In the genomic region with DNA sequence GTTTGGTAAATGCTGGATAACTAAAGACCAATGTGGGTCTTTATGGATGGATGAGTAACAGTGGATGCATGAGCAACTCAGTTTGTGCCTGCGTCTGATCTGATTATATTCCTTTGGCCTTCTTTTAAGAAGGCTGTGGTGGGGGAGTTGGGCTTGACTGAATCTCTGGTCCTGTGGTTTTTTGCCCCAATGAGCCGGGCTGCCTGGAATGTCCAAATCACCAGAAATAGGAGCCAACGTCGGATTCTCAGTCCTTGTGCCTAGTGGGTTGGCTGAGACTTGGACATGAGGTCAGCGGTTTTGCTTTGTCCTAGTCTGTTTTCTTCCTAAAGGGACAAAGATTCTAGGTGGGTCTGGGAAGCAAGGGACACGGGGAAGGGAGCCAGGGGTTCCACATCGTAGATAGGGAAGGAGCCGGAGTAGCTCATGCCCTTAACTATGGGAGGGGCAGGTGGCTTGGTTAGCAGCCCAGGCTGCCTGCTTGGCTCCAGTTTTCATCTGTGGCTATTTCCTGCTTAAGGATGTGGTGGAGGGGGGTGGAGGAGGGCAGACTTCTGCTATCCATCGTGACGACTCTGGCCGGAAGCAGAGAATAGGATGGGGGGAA, we compare ENCODE assay signal across 9 mouse cellular contexts. TPM values are rescaled to one million over a fixed set of nuclear protein-coding genes. Genes with fewer than 3 reads are reported as not detected.
DNase-seq lines count a peak whose midpoint lies in the region; ATAC-seq and TF ChIP-seq lines count a peak whose summit lies in the region.
"Had no signal": no experiment of that assay in that cellular context is flagged by ENCODE, and none has a peak within 500 bp of the region (broad histone marks: within the 10 kb centered on the region; RNA-seq: fewer than 3 reads in every experiment).

No protein-coding gene starts in this region.

- no peak for DNase-seq in layer of hippocampus, adult 2 months (ENCODE audit: low spot score in 2 of 2)
- DNase-seq in layer of hippocampus, adult 11-12 months (ENCODE audit: low spot score), result no peak
- no peak for DNase-seq in limb, embryonic 10.5 days (ENCODE audit: low spot score)
- DNase-seq in ovary, postnatal 36 days (ENCODE audit: low spot score), result no peak
- no peak for DNase-seq in adrenal gland, postnatal 4 days (ENCODE audit: low spot score in 2 of 2)
- DNase-seq: cerebellum, adult 18-20 months had no signal

- peak overlapping the region; percentile 23; the same call in 1 of the 2 replicates for H3K4me2 ChIP-seq in heart, embryonic 14.5 days (ENCODE audit: low read length)
- H3K4me2 ChIP-seq in stomach, embryonic 16.5 days (ENCODE audit: low read depth, low read length), result peak overlapping the region; percentile 7
- H3K4me2 ChIP-seq in midbrain, embryonic 15.5 days, result no peak overlapping the region

- no peak overlapping the region for H3K4me3 ChIP-seq in layer of hippocampus, adult 2 months
- H3K4me3 ChIP-seq in heart, embryonic 14.5 days (ENCODE audit: control insufficient read depth in 1 of 2, insufficient read depth in 1 of 2, low read depth in 1 of 2, low read length in 2 of 2), result no peak overlapping the region
- H3K4me3 ChIP-seq in limb, embryonic 10.5 days, result no peak overlapping the region
- H3K4me3 ChIP-seq in stomach, embryonic 16.5 days (replicated peaks; ENCODE audit: low read length), result no peak overlapping the region
- no peak overlapping the region for H3K4me3 ChIP-seq in midbrain, embryonic 15.5 days

- H3K27ac ChIP-seq in layer of hippocampus, adult 2 months, result peak overlapping the region; percentile 32; the same call in 1 of the 2 replicates
- H3K27ac ChIP-seq in heart, embryonic 14.5 days (replicated peaks in 1 of 2; ENCODE audit: control insufficient read depth in 1 of 2, insufficient read depth in 1 of 2, low read depth in 2 of 2, low read length in 2 of 2), result peak overlapping the region; percentile 76 to 85
- H3K27ac ChIP-seq in limb, embryonic 10.5 days, result 0 out of 2 replicates have a peak overlapping the region, but pooled peaks have one; percentile 2
- H3K27ac ChIP-seq in stomach, embryonic 16.5 days (ENCODE audit: low read length), result peak overlapping the region; percentile 97
- H3K27ac ChIP-seq in midbrain, embryonic 15.5 days, result no peak overlapping the region

- no peak overlapping the region for H3K9ac ChIP-seq in heart, embryonic 14.5 days (ENCODE audit: low read length)
- H3K9ac ChIP-seq in stomach, embryonic 16.5 days (ENCODE audit: low read length), result peak overlapping the region; percentile 6; the same call in 1 of the 2 replicates
- no peak overlapping the region for H3K9ac ChIP-seq in midbrain, embryonic 15.5 days

- no peak for TF ChIP-seq CTCF in layer of hippocampus, adult 2 months (conservative IDR thresholded peaks at IDR 0.05)

- peaks cover 26 to 50% of the 10 kb centered on the region in 2 experiments for H3K4me1 ChIP-seq in heart, embryonic 14.5 days (ENCODE audit: control insufficient read depth in 2 of 2, insufficient read depth in 2 of 2, low read length in 2 of 2)
- H3K4me1 ChIP-seq in limb, embryonic 10.5 days, result peaks cover 57% of the 10 kb centered on the region
- H3K4me1 ChIP-seq in stomach, embryonic 16.5 days (ENCODE audit: control insufficient read depth, insufficient read depth, low read length), result peaks cover 45% of the 10 kb centered on the region
- H3K4me1 ChIP-seq in midbrain, embryonic 15.5 days, result peaks cover 31% of the 10 kb centered on the region

- 52% methylated on average over 11 of the region's 11 CpGs for WGBS in heart, embryonic 14.5 days
- 81% methylated on average over 11 of the region's 11 CpGs for WGBS in limb, embryonic 10.5 days
- 59% methylated on average over 11 of the region's 11 CpGs for WGBS in stomach, embryonic 16.5 days
- WGBS in midbrain, embryonic 15.5 days, result 82% methylated on average over 11 of the region's 11 CpGs

- H3K27me3 ChIP-seq in heart, embryonic 14.5 days (ENCODE audit: control insufficient read depth, insufficient read depth, low read length), result peaks cover 5% of the 10 kb centered on the region
- peaks cover 14% of the 10 kb centered on the region for H3K27me3 ChIP-seq in limb, embryonic 10.5 days (ENCODE audit: low read depth, poor library complexity, severe bottlenecking)
- H3K27me3 ChIP-seq in stomach, embryonic 16.5 days (ENCODE audit: control insufficient read depth, insufficient read depth, low read length), result no peaks in the 10 kb centered on the region
- H3K27me3 ChIP-seq in midbrain, embryonic 15.5 days (replicated peaks), result peaks cover 19% of the 10 kb centered on the region

- no peak for ATAC-seq in heart, embryonic 14.5 days (ENCODE audit: insufficient number of reproducible peaks, insufficient read depth, low FRiP score, low read depth)
- no peak for ATAC-seq in stomach, embryonic 16.5 days (ENCODE audit: insufficient read depth, low FRiP score)
- no peak for ATAC-seq in midbrain, embryonic 15.5 days (replicated peaks)

- H3K9me3 ChIP-seq in heart, embryonic 14.5 days (ENCODE audit: control insufficient read depth, low read length), result no peaks in the 10 kb centered on the region
- no peaks in the 10 kb centered on the region for H3K9me3 ChIP-seq in limb, embryonic 10.5 days (replicated peaks)
- no peaks in the 10 kb centered on the region for H3K9me3 ChIP-seq in stomach, embryonic 16.5 days (replicated peaks; ENCODE audit: control insufficient read depth, low read length)
- H3K9me3 ChIP-seq in midbrain, embryonic 15.5 days, result no peaks in the 10 kb centered on the region

- H3K36me3 ChIP-seq in heart, embryonic 14.5 days (ENCODE audit: control insufficient read depth, insufficient read depth, low read length), result peaks cover 18% of the 10 kb centered on the region
- peaks cover 31% of the 10 kb centered on the region for H3K36me3 ChIP-seq in limb, embryonic 10.5 days
- peaks cover 3% of the 10 kb centered on the region; the same call in 1 of the 2 replicates for H3K36me3 ChIP-seq in stomach, embryonic 16.5 days (ENCODE audit: control insufficient read depth, insufficient read depth, low read length)
- H3K36me3 ChIP-seq in midbrain, embryonic 15.5 days (replicated peaks), result no peaks in the 10 kb centered on the region

RNA-seq across cellular contexts. Expression of gene Mxra8, which starts 2.0 kb away (rescaled TPM):
- 10 to 100 TPM in 1 of 2 experiments, 1 to 10 TPM in 1; 8.4 to 10.6 TPM for total RNA-seq in layer of hippocampus, adult 2 months (2021)
- polyA plus RNA-seq in heart, embryonic 14.5 days (2014; fragmentation: Nextera tagmentation; extraction: Ambion mirVana), result 55.5 and 75.6 TPM in 2 replicates
- 39.2 and 48.9 TPM in 2 replicates for polyA plus RNA-seq in limb, embryonic 10.5 days (2016; fragmentation: Nextera tagmentation; extraction: Ambion mirVana)
- polyA plus RNA-seq in stomach, embryonic 16.5 days (2015; fragmentation: Nextera tagmentation; extraction: Ambion mirVana), result 126 and 152 TPM in 2 replicates
- 23.4 and 32.6 TPM in 2 replicates for polyA plus RNA-seq in midbrain, embryonic 15.5 days (2015; fragmentation: Nextera tagmentation; extraction: Ambion mirVana)
- 10 to 100 TPM; 86.3 to 93.5 TPM for total RNA-seq in adrenal gland, postnatal 4 days (2021)

RNA-seq across cellular contexts. Expression of gene Aurkaip1, which starts 6.4 kb away (rescaled TPM):
- 100 to 1,000 TPM; 102 to 105 TPM for total RNA-seq in layer of hippocampus, adult 2 months (2021)
- polyA plus RNA-seq in heart, embryonic 14.5 days (2014; fragmentation: Nextera tagmentation; extraction: Ambion mirVana), result 112 and 118 TPM in 2 replicates
- polyA plus RNA-seq in limb, embryonic 10.5 days (2016; fragmentation: Nextera tagmentation; extraction: Ambion mirVana), result 186 and 204 TPM in 2 replicates
- 135 and 158 TPM in 2 replicates for polyA plus RNA-seq in stomach, embryonic 16.5 days (2015; fragmentation: Nextera tagmentation; extraction: Ambion mirVana)
- polyA plus RNA-seq in midbrain, embryonic 15.5 days (2015; fragmentation: Nextera tagmentation; extraction: Ambion mirVana), result 128 and 129 TPM in 2 replicates
- total RNA-seq in adrenal gland, postnatal 4 days (2021), result 100 to 1,000 TPM; 123 to 129 TPM

RNA-seq across cellular contexts. Expression of gene Dvl1, which starts 9.7 kb away (rescaled TPM):
- 10 to 100 TPM; 80.8 to 81.9 TPM for total RNA-seq in layer of hippocampus, adult 2 months (2021)
- polyA plus RNA-seq in heart, embryonic 14.5 days (2014; fragmentation: Nextera tagmentation; extraction: Ambion mirVana), result 9.1 and 10.9 TPM in 2 replicates
- polyA plus RNA-seq in limb, embryonic 10.5 days (2016; fragmentation: Nextera tagmentation; extraction: Ambion mirVana), result 3.8 and 4.7 TPM in 2 replicates
- 5.0 and 5.3 TPM in 2 replicates for polyA plus RNA-seq in stomach, embryonic 16.5 days (2015; fragmentation: Nextera tagmentation; extraction: Ambion mirVana)
- polyA plus RNA-seq in midbrain, embryonic 15.5 days (2015; fragmentation: Nextera tagmentation; extraction: Ambion mirVana), result 30.9 and 37.0 TPM in 2 replicates
- 10 to 100 TPM; 53.5 to 53.8 TPM for total RNA-seq in adrenal gland, postnatal 4 days (2021)

RNA-seq across cellular contexts. Expression of gene Ccnl2, which starts 25.2 kb away (rescaled TPM):
- 10 to 100 TPM; 79.4 to 94.2 TPM for total RNA-seq in layer of hippocampus, adult 2 months (2021)
- 120 and 126 TPM in 2 replicates for polyA plus RNA-seq in heart, embryonic 14.5 days (2014; fragmentation: Nextera tagmentation; extraction: Ambion mirVana)
- polyA plus RNA-seq in limb, embryonic 10.5 days (2016; fragmentation: Nextera tagmentation; extraction: Ambion mirVana), result 174 and 196 TPM in 2 replicates
- polyA plus RNA-seq in stomach, embryonic 16.5 days (2015; fragmentation: Nextera tagmentation; extraction: Ambion mirVana), result 173 and 181 TPM in 2 replicates
- polyA plus RNA-seq in midbrain, embryonic 15.5 days (2015; fragmentation: Nextera tagmentation; extraction: Ambion mirVana), result 155 and 164 TPM in 2 replicates
- total RNA-seq in adrenal gland, postnatal 4 days (2021), result 100 to 1,000 TPM; 153 to 155 TPM

RNA-seq across cellular contexts. Expression of gene Tas1r3, which starts 25.7 kb away (rescaled TPM):
- total RNA-seq in layer of hippocampus, adult 2 months (2021), result under 1 TPM; 0.33 to 0.44 TPM
- 0.09 and 0.12 TPM in 2 replicates for polyA plus RNA-seq in heart, embryonic 14.5 days (2014; fragmentation: Nextera tagmentation; extraction: Ambion mirVana)
- 0.24 and 0.31 TPM in 2 replicates for polyA plus RNA-seq in limb, embryonic 10.5 days (2016; fragmentation: Nextera tagmentation; extraction: Ambion mirVana)
- 0.32 and 0.35 TPM in 2 replicates for polyA plus RNA-seq in stomach, embryonic 16.5 days (2015; fragmentation: Nextera tagmentation; extraction: Ambion mirVana)
- polyA plus RNA-seq in midbrain, embryonic 15.5 days (2015; fragmentation: Nextera tagmentation; extraction: Ambion mirVana), result 0.61 and 0.72 TPM in 2 replicates
- under 1 TPM; 0.85 to 0.92 TPM for total RNA-seq in adrenal gland, postnatal 4 days (2021)
